Mouse (Mus musculus) hindbrain, embryonic 13.5 days (tissue): ENCODE measurements at regions not wholly inside any gene's neighbourhood (a gene's known extent, or its start where the extent isn't known, plus 50 kb on each side); places are given as distances from the start of the nearest gene placed in this dataset.
A peak's percentile ranks its signal among the peaks of the same experiment; 100 is the strongest.

Source experiments
- ATAC-seq: fragments of 200-750 bp; cut with Nextera tagmentation; 2 replicates; pipeline ENCODE4 v1.8.0; 2017; ENCODE audit warnings: moderate TSS enrichment; ENCODE audit not compliant: low FRiP score
- H3K27ac ChIP-seq: fragments of 300-500 bp; sonication (generic); 2 replicates; pipeline ENCODE4 v1.5.1; 2015; ENCODE audit warnings: inconsistent platforms, mild to moderate bottlenecking, moderate library complexity
- H3K27me3 ChIP-seq: fragments of 300-500 bp; sonication (generic); 2 replicates; pipeline ENCODE4 v1.6.1; 2015; ENCODE audit warnings: mild to moderate bottlenecking, inconsistent platforms
- H3K36me3 ChIP-seq: fragments of 300-500 bp; sonication (generic); 2 replicates; pipeline ENCODE4 v1.6.1; 2015; ENCODE audit warnings: mild to moderate bottlenecking, inconsistent platforms
- H3K4me1 ChIP-seq: fragments of 300-500 bp; sonication (generic); replicated peaks from 2 replicates; pipeline ENCODE4 v1.6.1; 2015; ENCODE audit warnings: inconsistent platforms
- H3K4me2 ChIP-seq: fragments of 300-500 bp; sonication (generic); 2 replicates; pipeline ENCODE4 v1.6.1; 2015; ENCODE audit warnings: inconsistent platforms, mild to moderate bottlenecking, moderate library complexity
- H3K4me3 ChIP-seq: fragments of 300-500 bp; sonication (generic); 2 replicates; pipeline ENCODE4 v1.5.1; 2015; ENCODE audit warnings: mild to moderate bottlenecking, inconsistent platforms
- H3K9ac ChIP-seq: fragments of 300-500 bp; sonication (generic); 2 replicates; pipeline ENCODE4 v1.6.1; 2015; ENCODE audit warnings: mild to moderate bottlenecking, inconsistent platforms
- H3K9me3 ChIP-seq: fragments of 300-500 bp; sonication (generic); 2 replicates; pipeline ENCODE4 v1.6.1; 2016; ENCODE audit warnings: inconsistent platforms
- WGBS: fragments of 180-500 bp; shearing (Covaris S2); methylation state at CpG from one replicate; pipeline ENCODE4 v1.1.7; 2015; 5-methylcytosine and 5-hydroxymethylcytosine counted together

DNA sequence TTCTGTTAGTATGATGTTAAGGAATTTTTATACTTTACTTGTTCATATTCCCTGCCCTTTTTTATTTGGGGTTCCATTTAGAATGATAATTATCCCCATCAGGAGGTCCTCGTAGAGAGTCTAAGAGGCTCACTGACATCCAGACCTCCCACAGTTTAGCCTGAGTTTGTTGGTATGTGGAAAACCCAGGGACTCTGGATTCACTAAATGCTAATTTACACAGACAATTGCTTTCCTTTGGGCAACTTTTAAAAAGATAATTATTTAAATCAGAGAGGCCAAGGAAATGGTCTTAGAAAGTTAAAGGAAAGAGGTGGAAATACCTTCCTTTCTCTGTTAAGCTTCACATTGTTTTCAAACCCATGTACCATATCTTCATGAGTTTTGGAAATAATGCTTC lies 312.7 kb upstream of the Xrcc4 start:
- WGBS, result 20% methylated on average over 1 of the region's 1 CpGs
- Histone ChIP-seq H3K4me1 (no peaks in the 10 kb centered on the region), H3K4me2 (no peak overlapping the region), H3K36me3 (no peaks in the 10 kb centered on the region), H3K4me3 (no peak overlapping the region), H3K27ac (no peak overlapping the region), H3K27me3 (no peaks in the 10 kb centered on the region), H3K9ac (no peak overlapping the region), H3K9me3 (no peaks in the 10 kb centered on the region)
- ATAC-seq, result no peak

DNA sequence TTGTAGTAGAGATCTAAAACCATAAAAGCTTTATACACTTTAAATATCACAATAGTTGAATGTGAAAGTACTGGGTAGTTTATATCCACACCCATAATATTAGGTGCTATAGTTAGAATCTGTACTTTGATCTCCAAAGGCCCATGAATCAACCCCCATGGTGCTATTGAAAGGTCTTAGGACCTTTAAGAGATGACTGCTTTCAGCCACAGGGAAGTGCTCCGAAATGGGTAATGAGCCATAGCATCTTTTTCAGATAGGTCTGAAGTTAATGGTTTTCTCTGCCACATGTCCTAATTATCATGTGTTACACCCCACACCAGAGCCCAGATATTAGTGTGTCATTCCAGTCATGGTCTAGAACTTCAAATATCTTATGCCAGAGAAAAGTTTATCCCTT lies 312.1 kb upstream of the Xrcc4 start:
- Histone ChIP-seq H3K27ac (no peak overlapping the region), H3K36me3 (no peaks in the 10 kb centered on the region), H3K9me3 (no peaks in the 10 kb centered on the region), H3K4me3 (no peak overlapping the region), H3K9ac (no peak overlapping the region), H3K27me3 (no peaks in the 10 kb centered on the region), H3K4me2 (no peak overlapping the region), H3K4me1 (no peaks in the 10 kb centered on the region)
- WGBS, result 21% methylated on average over 1 of the region's 1 CpGs
- no peak for ATAC-seq

DNA sequence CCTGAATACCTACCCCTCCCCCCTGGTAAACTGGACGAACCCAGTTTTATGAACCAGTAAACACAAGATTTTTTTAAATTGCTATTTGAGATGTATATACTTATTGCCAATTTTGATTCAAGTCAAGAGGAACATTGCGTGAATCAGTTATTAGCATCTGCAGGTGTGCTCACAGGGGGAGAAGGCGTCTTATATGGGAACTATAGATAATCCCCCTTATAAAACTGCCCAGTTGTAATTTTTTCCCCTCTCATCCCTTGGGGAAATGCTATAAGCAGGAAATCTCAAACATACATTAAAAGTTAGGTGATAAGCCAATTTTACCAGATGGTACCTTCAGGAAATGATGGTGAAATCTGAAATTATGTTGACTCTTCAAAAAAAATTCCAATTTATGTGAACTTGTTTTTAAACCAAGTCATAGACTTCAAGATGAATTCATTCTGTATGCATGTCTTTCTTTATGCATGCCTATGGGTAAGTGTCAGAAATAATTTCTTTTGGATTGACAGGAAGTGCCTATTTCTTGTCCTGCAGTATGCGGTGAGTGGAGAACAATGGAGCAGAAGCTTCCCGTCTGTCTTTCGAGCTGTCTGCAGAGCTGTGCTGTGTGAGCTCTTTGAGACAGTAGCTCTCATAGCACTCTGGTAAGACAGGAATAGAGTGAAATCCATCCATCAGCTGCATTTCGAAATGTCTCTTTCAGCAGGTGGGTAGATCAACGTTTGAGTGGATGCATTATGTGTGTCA lies 306.0 kb upstream of the Xrcc4 start:
- ATAC-seq, result no peak
- no peaks in the 10 kb centered on the region for H3K27me3 ChIP-seq
- no peaks in the 10 kb centered on the region for H3K9me3 ChIP-seq
- H3K4me2 ChIP-seq, result no peak overlapping the region
- H3K9ac ChIP-seq, result no peak overlapping the region
- 76% methylated on average over 8 of the region's 8 CpGs for WGBS
- no peaks in the 10 kb centered on the region for H3K4me1 ChIP-seq
- H3K27ac ChIP-seq, result no peak overlapping the region
- no peak overlapping the region for H3K4me3 ChIP-seq
- H3K36me3 ChIP-seq, result no peaks in the 10 kb centered on the region

DNA sequence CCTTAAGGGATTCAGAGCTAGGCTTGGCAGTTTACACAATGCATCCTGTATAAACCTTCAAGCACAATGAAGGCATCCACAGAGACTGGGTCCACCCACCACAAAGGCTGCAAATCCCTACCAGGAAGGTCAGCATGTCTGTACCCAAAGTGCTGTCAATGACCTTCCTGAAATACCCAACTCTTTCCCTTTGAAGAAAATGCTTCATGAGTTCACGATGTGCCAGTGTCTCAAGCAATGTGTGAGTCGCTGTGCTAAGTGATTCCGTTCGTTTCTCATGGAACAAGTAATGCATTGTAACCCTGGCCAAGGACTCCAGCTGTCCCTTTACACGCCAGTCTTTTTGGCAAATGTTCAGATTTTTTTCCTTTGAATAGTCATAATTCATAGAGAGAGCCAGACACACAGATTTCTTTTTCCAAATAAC lies 305.4 kb upstream of the Xrcc4 start:
- Histone ChIP-seq H3K4me1 (no peaks in the 10 kb centered on the region), H3K4me2 (no peak overlapping the region), H3K27ac (no peak overlapping the region), H3K9me3 (no peaks in the 10 kb centered on the region), H3K4me3 (no peak overlapping the region), H3K36me3 (no peaks in the 10 kb centered on the region), H3K9ac (no peak overlapping the region), H3K27me3 (no peaks in the 10 kb centered on the region)
- ATAC-seq, result peak; percentile 61
- 55% methylated on average over 5 of the region's 5 CpGs for WGBS

DNA sequence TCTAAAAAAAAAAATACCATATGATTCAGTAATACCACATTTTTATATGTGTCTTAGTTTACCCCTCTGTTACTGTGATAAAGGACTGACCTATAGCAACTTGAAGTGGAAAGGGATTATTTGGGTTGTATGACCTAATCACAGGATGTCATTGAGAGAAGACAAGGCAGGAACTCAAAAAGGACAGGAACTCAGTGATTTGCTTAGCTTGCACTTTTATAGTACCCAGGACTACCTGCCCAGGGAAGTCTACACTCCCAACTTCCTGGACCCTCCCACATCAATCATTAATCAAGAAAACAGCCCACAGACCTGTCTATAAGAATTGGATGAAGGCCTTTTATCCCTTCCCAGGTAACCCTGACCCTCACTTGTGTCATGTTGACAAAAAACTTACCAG lies 303.0 kb upstream of the Xrcc4 start:
- H3K9ac ChIP-seq, result no peak overlapping the region
- no peak overlapping the region for H3K4me2 ChIP-seq
- no peaks in the 10 kb centered on the region for H3K27me3 ChIP-seq
- H3K4me1 ChIP-seq, result no peaks in the 10 kb centered on the region
- no peaks in the 10 kb centered on the region for H3K9me3 ChIP-seq
- H3K27ac ChIP-seq, result no peak overlapping the region
- H3K4me3 ChIP-seq, result no peak overlapping the region
- no peak for ATAC-seq
- no peaks in the 10 kb centered on the region for H3K36me3 ChIP-seq

DNA sequence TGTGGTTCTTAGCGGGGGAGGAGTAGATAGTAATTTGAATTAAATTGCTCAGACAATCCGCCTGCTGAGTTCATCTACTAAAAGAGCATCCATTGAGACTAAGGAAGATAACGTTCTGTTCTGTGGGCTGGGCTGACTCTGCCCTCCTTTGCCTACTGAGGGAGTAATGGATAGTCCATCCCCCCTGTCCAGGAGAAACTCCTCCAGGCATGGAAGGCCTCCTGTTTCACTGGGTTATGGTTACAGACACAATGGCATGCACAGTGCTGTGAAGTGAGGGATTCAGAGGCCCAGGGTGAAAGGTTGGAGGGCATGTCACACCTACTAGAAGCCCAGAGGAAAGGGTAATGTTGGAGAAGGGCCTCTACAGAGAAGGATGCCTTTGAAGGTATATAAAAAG lies 287.2 kb upstream of the Xrcc4 start:
- Histone ChIP-seq H3K36me3 (no peaks in the 10 kb centered on the region), H3K27me3 (no peaks in the 10 kb centered on the region), H3K4me2 (no peak overlapping the region), H3K4me1 (0 out of 2 replicates have a peak, but pooled peaks cover 3% of the 10 kb centered on the region), H3K27ac (no peak overlapping the region), H3K4me3 (no peak overlapping the region), H3K9me3 (no peaks in the 10 kb centered on the region), H3K9ac (no peak overlapping the region)
- peak; percentile 49 for ATAC-seq
- 59% methylated on average over 3 of the region's 3 CpGs for WGBS

DNA sequence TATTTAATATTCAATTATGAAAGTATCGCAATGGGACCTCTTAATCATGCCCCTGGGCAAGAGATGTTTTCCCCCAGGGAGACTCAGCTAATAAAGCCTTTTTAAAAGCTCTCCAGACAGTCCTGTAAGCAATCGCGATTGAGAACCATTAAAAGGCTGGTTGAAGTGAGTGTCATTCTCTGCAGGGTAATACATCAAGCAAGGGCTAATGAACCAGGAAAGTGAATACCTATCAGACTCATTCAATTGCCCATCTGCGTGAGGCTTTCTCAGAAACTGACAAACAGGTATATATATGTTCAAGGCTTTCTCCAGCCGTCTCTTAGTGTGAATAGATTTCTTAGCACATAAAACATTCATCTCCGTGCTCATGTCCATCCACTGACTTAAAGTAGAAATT lies 286.8 kb upstream of the Xrcc4 start:
- no peaks in the 10 kb centered on the region for H3K36me3 ChIP-seq
- peak; percentile 71 for ATAC-seq
- WGBS, result 53% methylated on average over 6 of the region's 6 CpGs
- H3K4me1 ChIP-seq, result 0 out of 2 replicates have a peak, but pooled peaks cover 3% of the 10 kb centered on the region
- H3K27ac ChIP-seq, result no peak overlapping the region
- H3K4me2 ChIP-seq, result no peak overlapping the region
- H3K9me3 ChIP-seq, result no peaks in the 10 kb centered on the region
- no peak overlapping the region for H3K9ac ChIP-seq
- H3K4me3 ChIP-seq, result no peak overlapping the region
- H3K27me3 ChIP-seq, result no peaks in the 10 kb centered on the region

DNA sequence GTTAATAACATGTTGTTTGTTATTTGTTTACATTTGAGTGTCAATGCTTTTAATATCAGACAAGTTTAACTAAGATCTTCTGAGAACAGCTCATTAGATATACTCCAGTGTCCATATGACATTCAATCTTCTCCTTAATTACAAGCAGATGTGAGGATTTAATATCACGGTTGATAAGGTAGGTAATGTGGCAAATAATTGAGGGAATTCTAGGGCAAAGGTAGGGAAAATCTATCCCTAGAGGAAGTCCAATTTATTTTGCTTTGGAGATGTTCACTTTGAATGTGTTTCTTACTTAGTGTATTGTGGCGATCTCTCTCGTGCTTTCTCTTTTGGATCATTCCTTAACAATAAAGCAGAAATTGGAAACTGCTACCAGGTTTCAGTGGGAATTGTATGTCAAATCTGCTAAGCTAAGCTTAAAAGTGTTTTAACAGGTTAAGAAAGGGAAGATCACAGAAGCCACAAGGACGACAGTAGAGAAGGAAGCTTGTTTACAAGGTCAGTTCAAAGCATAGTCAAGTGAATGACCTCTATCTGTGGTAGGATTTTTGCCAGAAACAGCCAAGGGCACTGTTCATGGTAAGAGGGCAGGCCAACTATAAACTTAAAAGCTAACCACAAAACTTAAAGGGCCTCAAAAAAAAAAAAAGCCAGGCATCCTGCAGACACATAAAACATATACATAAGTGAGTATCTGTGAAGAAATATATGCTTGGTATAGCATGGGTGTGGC lies 282.2 kb upstream of the Xrcc4 start:
- Histone ChIP-seq H3K27ac (no peak overlapping the region), H3K4me3 (no peak overlapping the region), H3K36me3 (no peaks in the 10 kb centered on the region), H3K27me3 (no peaks in the 10 kb centered on the region), H3K9me3 (no peaks in the 10 kb centered on the region; the same call in 1 of the 2 replicates), H3K9ac (no peak overlapping the region), H3K4me2 (no peak overlapping the region), H3K4me1 (0 out of 2 replicates have a peak, but pooled peaks cover 3% of the 10 kb centered on the region)
- 61% methylated on average over 4 of the region's 4 CpGs for WGBS
- peak; percentile 69; the same call in 1 of the 2 replicates for ATAC-seq

DNA sequence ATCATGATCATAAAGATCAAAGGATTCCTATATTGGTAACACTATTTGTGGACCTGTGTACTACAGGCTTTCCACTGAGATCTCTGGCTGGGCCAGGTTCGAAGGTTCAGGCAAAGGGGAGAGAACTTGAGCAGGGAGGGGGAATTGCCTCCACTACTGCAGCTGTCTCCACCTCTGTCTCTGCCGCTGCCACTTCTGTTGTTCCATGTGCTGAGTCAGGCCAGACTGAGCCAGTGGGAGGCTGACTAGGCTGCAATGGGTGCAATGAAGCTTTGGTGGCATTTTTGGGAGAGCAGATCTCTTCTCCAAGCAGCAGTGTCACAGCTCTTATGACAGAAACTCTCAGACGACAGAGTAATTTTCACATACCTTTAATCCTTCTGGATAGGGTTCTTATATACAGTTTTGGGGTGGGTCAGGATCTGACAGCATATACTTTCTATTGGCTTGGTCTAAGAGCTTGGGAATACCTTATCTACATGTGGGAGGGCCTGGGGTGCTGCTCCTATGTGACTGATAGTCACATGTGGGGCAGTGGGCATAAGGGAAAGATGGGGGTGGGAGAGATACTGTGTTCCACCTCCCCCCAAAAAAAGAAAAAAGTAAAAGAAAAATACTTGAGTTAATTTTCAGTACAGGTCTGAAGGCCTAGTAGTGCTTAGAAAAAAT lies 281.5 kb upstream of the Xrcc4 start:
- Histone ChIP-seq H3K36me3 (no peaks in the 10 kb centered on the region), H3K27me3 (no peaks in the 10 kb centered on the region), H3K4me2 (no peak overlapping the region), H3K9ac (no peak overlapping the region), H3K4me3 (no peak overlapping the region), H3K4me1 (0 out of 2 replicates have a peak, but pooled peaks cover 3% of the 10 kb centered on the region), H3K9me3 (no peaks in the 10 kb centered on the region; the same call in 1 of the 2 replicates), H3K27ac (no peak overlapping the region)
- 71% methylated on average over 3 of the region's 3 CpGs for WGBS
- no peak for ATAC-seq

DNA sequence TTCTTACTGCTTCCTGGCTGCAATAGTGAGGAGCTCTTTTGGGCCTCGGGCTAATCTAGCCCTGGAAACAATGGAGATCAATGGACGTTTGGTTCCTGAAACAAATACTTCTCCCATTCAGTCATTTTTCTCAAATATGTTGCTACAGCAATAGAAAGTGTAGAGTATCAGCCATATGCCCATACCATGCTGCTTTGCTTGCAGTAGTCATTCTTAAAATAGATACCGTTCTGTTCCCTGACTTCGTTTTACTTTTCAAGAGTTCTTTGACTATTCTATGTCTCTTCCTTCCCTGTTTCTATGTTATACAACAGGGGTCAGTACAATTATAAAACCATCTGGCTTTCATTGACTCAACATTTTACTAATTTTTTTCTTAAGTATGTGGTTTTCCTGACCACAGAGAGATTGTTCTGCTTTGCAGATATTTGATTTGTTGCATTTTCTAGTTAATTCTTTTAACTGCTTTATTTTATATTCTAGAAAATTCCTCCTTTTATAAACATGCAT lies 275.2 kb upstream of the Xrcc4 start:
- Histone ChIP-seq H3K9ac (no peak overlapping the region), H3K4me3 (no peak overlapping the region), H3K4me1 (no peaks in the 10 kb centered on the region), H3K27ac (no peak overlapping the region), H3K9me3 (no peaks in the 10 kb centered on the region; the same call in 1 of the 2 replicates), H3K27me3 (no peaks in the 10 kb centered on the region), H3K36me3 (no peaks in the 10 kb centered on the region), H3K4me2 (no peak overlapping the region)
- 87% methylated on average over 4 of the region's 4 CpGs for WGBS
- no peak for ATAC-seq

DNA sequence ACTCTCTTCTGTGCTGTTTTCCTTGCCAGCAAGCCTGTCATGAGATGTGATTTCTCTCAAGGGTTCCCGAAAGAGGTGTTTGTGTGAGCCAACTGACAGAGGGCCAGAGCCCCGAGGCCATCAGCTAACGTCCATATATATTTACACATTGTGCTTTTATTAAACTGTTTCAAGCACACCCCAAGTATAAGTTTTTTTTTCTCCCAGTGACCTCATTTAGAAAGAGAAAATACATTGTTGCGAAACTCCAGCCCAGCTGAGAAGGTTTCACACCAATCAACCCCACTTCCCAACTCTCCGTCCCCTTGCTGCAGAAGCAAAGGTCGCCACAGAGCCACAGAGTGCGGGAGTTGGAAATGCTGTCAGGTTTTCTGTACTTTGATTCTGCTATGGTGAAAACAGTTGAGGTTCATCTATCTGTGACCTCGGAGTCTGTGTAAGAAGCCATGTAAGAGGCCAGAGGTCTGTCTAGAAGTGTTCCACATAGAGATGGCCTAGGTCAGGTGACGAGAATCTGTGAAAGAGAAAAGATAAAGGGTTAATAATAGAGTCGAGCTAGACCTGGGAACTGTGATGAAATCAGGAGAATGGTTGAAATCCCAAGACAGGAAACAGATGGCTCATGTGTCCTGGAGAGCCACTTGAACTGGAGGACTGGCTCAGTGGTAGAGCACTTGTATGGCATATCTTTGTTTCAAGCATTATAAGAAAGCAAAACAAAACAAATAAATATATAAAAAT lies 270.6 kb upstream of the Xrcc4 start:
- no peaks in the 10 kb centered on the region for H3K36me3 ChIP-seq
- H3K4me1 ChIP-seq, result no peaks in the 10 kb centered on the region
- ATAC-seq, result no peak
- no peak overlapping the region for H3K4me2 ChIP-seq
- WGBS, result 76% methylated on average over 10 of the region's 10 CpGs
- H3K4me3 ChIP-seq, result no peak overlapping the region
- no peaks in the 10 kb centered on the region for H3K27me3 ChIP-seq
- H3K9ac ChIP-seq, result no peak overlapping the region
- no peaks in the 10 kb centered on the region for H3K9me3 ChIP-seq
- no peak overlapping the region for H3K27ac ChIP-seq

DNA sequence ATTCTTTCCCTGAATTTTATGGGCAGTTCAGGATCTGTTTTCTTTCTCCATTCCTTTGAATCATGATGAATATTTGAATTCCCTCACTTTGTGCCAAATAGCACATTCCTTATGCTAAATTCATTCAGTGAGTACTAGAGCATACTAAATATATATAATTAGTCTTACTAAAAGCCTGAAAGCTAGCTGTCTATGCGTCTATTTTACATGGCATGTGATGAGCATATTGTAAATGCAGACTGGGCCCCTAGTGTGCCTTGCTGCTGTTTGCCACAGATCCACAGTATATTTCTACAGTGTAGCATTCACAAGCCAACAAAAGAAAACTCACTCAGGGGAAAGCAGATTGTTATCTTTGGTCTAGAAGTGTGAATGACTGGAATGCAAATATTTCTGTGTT lies 268.7 kb upstream of the Xrcc4 start:
- no peak for ATAC-seq

More for the DNA sequence above, 268.7 kb upstream of the Xrcc4 start:
- H3K36me3 ChIP-seq, result no peaks in the 10 kb centered on the region
- H3K9ac ChIP-seq, result no peak overlapping the region
- H3K27ac ChIP-seq, result no peak overlapping the region
- no peak overlapping the region for H3K4me2 ChIP-seq
- no peaks in the 10 kb centered on the region for H3K27me3 ChIP-seq
- H3K4me3 ChIP-seq, result no peak overlapping the region
- H3K4me1 ChIP-seq, result no peaks in the 10 kb centered on the region
- no peaks in the 10 kb centered on the region for H3K9me3 ChIP-seq
- 40% methylated on average over 1 of the region's 1 CpGs for WGBS
